Mouse (Mus musculus): Measurements from ENCODE around the gene Akt1s1.
A peak's percentile ranks its signal among the peaks of the same experiment; 100 is the strongest.

Akt1s1 gene

GRCm38 (mm10) chr7:44848561-44849415 is at the start of gene Akt1s1, which contains the start of gene Tbc1d17:
Gene Akt1s1, plus strand, starts transcription at chr7:44848991.
Gene Tbc1d17, minus strand, starts transcription at chr7:44849079.
- peak; percentile 100 for DNase-seq

GRCm38 (mm10) chr7:44808927-44809326 is 39.9 kb upstream of the Akt1s1 start:
- no peak for DNase-seq

GRCm38 (mm10) chr7:44809466-44809865 is 39.3 kb upstream of the Akt1s1 start:
- no peak for DNase-seq

- no peak for DNase-seq
Observed at GRCm38 (mm10) chr7:44810365-44810764, 38.4 kb upstream of the Akt1s1 start.

- DNase-seq = no peak
Observed at GRCm38 (mm10) chr7:44810819-44811557, 37.8 kb upstream of the Akt1s1 start.

- DNase-seq = no peak
Observed at GRCm38 (mm10) chr7:44812651-44813325, 36.0 kb upstream of the Akt1s1 start.

- no peak for DNase-seq
Observed at GRCm38 (mm10) chr7:44813985-44814384, 34.8 kb upstream of the Akt1s1 start.

- DNase-seq = no peak
Observed at GRCm38 (mm10) chr7:44814423-44814822, 34.4 kb upstream of the Akt1s1 start.

GRCm38 (mm10) chr7:44814952-44815553 is 33.7 kb upstream of the Akt1s1 start:
- DNase-seq = peak; percentile 45

GRCm38 (mm10) chr7:44815721-44816469 is 32.9 kb upstream of the Akt1s1 start, which contains the start of the genes Nup62 and Il4i1:
Gene Nup62, plus strand, starts transcription at chr7:44816088.
Gene Il4i1, plus strand, starts transcription at chr7:44816387.
- DNase-seq = peak; percentile 98

- no peak for DNase-seq
Observed at GRCm38 (mm10) chr7:44816470-44817021, 32.2 kb upstream of the Akt1s1 start, which contains the start of gene Atf5. Gene Atf5, minus strand, starts transcription at chr7:44816658.

- DNase-seq = no peak
Observed at GRCm38 (mm10) chr7:44817441-44817840, 31.4 kb upstream of the Akt1s1 start.

- peak; percentile 13 for DNase-seq
Observed at GRCm38 (mm10) chr7:44818164-44818563, 30.6 kb upstream of the Akt1s1 start.

- peak; percentile 28 for DNase-seq
Observed at GRCm38 (mm10) chr7:44818751-44819235, 30.0 kb upstream of the Akt1s1 start.

- no peak for DNase-seq
Observed at GRCm38 (mm10) chr7:44819391-44819790, 29.4 kb upstream of the Akt1s1 start.

- peak; percentile 17 for DNase-seq
Observed at GRCm38 (mm10) chr7:44819863-44820262, 28.9 kb upstream of the Akt1s1 start.

- no peak for DNase-seq
Observed at GRCm38 (mm10) chr7:44820525-44820924, 28.3 kb upstream of the Akt1s1 start.

GRCm38 (mm10) chr7:44821666-44822448 is 26.9 kb upstream of the Akt1s1 start:
- peak; percentile 2 for DNase-seq

- DNase-seq = peak; percentile 5
Observed at GRCm38 (mm10) chr7:44823409-44823808, 25.4 kb upstream of the Akt1s1 start.

- DNase-seq = peak; percentile 82
Observed at GRCm38 (mm10) chr7:44824872-44825271, 23.9 kb upstream of the Akt1s1 start.

Measured in cerebellum, adult 8-10 months (tissue).